Mouse (Mus musculus) cerebral cortex, adult 2 months (tissue): ENCODE data around the gene Tnpo1.

Source experiments
- WGBS: fragments of 180-500 bp; shearing (Covaris S2); methylation state at CpG from one replicate; pipeline ENCODE4 v1.1.7; 2018; 5-methylcytosine and 5-hydroxymethylcytosine counted together

Gene Tnpo1

DNA sequence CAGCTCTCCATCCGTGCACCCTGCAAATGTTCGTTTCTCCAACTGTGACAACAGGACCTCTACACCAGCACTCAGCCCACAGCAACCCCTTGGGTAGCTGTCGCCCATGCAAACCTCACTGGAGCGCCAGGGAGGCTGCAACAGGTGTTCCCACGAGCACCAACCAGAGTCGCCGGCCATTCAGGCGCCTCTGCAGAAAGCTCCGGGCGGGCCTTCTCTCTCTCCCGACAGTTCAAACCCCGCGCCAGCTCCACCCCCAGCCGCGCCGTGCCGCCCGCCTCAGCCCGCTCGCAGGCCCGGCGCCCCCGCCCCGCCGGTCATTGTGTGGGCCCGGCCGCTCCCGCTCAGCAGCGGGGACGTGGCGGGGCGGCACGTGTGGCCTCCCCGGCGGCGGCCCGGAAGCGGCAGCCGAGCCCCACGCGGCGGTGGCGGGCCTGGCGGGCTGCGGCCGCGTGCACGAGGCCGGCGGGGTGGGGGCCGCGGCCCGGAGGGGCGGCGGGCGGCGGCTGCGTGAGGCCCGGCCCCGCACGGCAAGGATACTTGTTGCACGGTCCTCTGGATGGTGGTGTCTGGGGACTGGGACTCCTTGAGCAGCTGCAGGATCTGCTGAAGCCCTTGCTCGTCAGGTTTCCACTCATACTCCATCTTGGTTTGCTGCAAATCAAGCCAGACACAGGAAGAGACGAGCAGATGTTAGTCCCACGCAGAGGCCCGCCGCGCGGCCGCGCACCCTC is 35.9 kb downstream of the Tnpo1 start:
- WGBS = under 1% methylated on average over 71 of the region's 71 CpGs

DNA sequence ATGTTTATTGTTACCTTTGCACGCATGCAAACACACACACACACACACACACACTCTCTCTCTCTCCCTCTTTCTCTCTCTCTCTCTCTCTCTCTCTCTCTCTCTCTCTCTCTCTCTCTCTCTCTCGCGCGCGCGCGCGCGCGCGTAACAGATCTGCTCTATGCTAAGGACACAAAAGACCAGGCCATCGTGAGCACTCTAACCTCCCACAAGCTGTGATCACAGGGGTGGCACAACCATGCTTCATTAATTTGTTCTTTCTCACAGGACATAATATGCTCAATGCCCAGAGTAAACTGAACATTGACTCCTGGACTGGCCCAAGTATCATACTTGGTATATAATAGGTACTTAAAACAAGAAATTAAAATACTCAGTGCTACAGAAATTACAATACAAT is 37.0 kb downstream of the Tnpo1 start:
- WGBS = 36% methylated on average over 11 of the region's 12 CpGs

DNA sequence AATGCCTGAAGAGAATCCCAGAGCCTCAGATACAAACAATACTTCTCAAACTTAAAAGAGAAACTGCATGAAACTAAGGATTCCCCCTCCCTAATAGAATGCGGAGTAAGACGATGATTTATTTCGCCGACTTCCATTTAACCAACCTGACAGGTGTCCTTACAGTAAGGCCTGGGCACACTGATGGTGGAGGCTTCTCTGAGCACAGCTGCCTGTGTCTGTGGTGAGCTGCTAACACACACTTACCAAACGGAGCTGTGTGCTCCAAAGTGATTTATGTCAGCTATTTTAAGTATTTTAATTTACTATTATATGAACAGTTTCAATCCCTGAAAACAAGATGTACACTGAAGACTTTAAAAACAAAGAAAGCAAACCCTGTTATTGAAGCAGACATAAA is 42.4 kb downstream of the Tnpo1 start:
- WGBS = 82% methylated on average over 5 of the region's 5 CpGs

DNA sequence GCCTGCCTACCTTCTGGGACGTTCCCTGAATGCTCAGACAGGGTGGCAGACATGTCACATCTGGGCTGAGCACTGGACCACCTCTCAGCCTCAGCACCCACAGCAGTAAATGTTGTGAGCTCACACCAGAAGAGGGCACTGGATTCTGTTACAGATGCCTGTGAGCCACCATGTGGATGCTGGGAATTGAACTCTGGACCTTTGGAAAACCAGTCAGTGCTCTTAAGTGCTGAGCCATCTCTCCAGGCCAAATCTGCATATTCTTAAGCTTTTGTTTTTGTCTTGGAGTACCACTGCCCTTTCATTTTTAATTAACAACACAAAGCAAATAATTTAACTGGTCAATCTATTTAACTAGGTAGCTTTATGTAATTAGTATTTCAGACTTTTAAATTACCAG is 44.2 kb downstream of the Tnpo1 start:
- 88% methylated on average over 1 of the region's 1 CpGs for WGBS

DNA sequence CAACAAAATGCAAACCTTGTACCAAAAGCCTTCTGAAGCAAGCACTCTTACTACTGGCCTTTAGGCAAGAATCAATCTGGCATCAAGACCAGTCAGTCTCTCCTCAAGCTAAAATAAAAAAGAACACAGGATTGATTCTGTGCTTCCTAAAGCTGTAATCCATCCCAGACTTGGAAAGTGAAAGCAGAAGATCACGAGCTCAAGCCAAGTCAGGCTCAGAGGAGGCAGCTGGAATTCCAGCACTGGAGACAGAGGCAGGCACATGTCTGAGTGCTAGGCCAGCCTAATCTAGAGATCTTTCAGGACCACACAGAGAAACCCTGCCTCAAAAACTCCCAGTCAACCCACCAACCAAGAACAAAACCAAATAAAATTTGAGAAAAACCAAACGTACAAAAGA is 45.8 kb downstream of the Tnpo1 start:
- 34% methylated on average over 2 of the region's 2 CpGs for WGBS

DNA sequence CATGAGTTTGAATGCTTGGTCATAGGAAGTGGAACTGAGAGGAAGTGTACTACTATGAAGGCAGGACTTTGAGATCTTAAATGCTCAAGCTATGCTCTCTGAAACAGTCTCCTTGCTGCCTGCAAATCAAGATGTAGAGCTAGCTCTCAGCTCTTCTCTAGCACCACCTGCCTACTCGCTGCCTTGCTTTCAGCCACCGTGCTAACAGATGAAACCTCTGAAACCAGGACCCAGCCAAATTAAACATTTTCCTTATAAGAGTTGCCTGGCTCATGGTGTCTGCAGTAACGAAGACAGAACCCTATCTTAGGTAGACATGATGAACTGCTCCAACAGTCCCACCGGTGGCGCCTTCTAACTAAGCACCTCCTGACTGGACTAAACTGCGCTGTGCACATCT is 46.8 kb downstream of the Tnpo1 start:
- whole genome bisulfite sequencing = 62% methylated on average over 6 of the region's 6 CpGs

- WGBS = 73% methylated on average over 2 of the region's 2 CpGs
Observed at GRCm38 (mm10) chr13:98877165-98877564, 49.0 kb downstream of the Tnpo1 start.

GRCm38 (mm10) chr13:98874727-98875126 is 51.5 kb downstream of the Tnpo1 start:
- WGBS = 61% methylated on average over 3 of the region's 3 CpGs

- 56% methylated on average over 7 of the region's 7 CpGs for WGBS
Observed at GRCm38 (mm10) chr13:98872273-98872847, 53.8 kb downstream of the Tnpo1 start.

GRCm38 (mm10) chr13:98871263-98871662 is 54.9 kb downstream of the Tnpo1 start:
- WGBS = 71% methylated on average over 1 of the region's 1 CpGs

- 74% methylated on average over 9 of the region's 9 CpGs for WGBS
Observed at GRCm38 (mm10) chr13:98868236-98868923, 57.8 kb downstream of the Tnpo1 start.

DNA sequence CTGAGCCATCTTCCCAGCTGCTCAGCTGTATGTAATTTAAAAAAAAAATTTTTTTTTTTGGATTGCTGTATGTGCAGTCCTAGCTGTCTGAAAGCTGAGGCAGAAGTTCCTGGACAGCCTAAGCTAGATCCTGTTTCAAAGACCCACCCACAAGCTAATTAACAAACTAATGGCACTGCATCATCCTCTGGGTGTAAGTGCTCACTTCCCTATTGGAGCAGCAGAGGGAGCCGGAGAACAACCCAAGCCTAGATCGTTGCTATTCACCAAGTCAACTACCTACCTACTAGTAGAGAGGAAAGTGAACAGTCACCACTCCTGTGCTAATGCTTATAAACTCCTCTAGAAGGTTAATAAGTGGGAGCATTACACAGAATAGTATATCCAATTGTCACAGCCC is 58.4 kb downstream of the Tnpo1 start:
- 11% methylated on average over 2 of the region's 2 CpGs for WGBS

GRCm38 (mm10) chr13:98855291-98855690 is 70.9 kb downstream of the Tnpo1 start:
- 66% methylated on average over 8 of the region's 8 CpGs for WGBS

- 68% methylated on average over 1 of the region's 1 CpGs for WGBS
Observed at GRCm38 (mm10) chr13:98845794-98846193, 80.4 kb downstream of the Tnpo1 start.

DNA sequence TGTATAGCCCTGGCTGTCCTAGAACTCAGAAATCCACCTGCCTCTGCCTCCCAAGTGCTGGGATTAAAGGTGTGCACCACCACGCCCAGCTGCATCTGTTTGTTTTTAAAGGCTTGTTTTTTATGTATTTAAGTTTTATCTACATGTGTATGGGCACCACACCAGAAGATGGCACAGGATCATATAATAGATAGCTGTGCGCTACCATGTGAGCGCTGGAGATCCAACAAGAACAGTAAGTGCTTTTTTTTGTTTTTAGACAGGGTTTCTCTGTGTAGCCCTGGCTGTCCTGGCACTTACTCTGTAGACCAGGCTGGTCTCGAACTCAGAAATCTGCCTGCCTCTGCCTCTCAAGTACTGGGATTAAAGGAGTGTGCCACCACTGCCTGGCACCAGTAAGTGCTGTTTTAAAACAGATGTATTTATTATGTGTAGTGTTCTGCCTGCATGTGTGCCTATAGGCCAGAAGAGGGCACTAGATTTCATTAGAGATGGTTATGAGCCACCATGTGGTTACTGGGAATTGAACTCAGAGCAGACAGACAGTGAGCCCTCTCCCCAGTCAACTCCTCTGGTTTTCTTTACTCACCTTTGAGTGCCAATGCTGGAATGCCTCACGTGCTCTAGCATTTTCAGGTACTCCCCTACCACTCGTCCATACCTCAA is 89.6 kb downstream of the Tnpo1 start:
- 94% methylated on average over 6 of the region's 6 CpGs for whole genome bisulfite sequencing

DNA sequence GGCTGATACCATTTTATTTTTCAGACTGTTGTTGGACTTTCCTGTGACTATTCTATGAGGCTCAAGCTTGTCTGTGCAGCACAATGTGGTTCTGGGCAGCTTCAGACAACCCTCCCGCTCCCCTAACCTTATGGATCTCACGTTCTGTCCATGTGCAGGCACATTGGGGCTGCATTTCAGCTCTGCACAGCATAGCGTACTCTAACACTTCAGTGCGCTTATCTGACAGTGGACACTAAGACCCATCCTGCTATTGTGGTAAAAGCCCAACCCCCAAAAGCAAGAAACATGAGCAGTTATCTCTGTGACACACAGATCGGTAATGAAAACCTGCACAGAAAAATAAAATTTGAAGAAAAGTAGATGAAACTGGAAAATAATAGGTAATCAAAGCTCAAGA is 90.4 kb downstream of the Tnpo1 start:
- 91% methylated on average over 5 of the region's 5 CpGs for WGBS

GRCm38 (mm10) chr13:98834723-98835122 is 91.5 kb downstream of the Tnpo1 start:
- 86% methylated on average over 3 of the region's 3 CpGs for WGBS

- WGBS = 9% methylated on average over 1 of the region's 1 CpGs
Observed at GRCm38 (mm10) chr13:98834199-98834598, 92.0 kb downstream of the Tnpo1 start.

GRCm38 (mm10) chr13:98832451-98833450 is 93.4 kb downstream of the Tnpo1 start:
- WGBS = 68% methylated on average over 10 of the region's 10 CpGs

- 97% methylated on average over 6 of the region's 6 CpGs for WGBS
Observed at GRCm38 (mm10) chr13:98829026-98829425, 97.2 kb downstream of the Tnpo1 start.

- 57% methylated on average over 4 of the region's 4 CpGs for WGBS
Observed at GRCm38 (mm10) chr13:98825574-98825973, 100.6 kb downstream of the Tnpo1 start.
